Mouse (Mus musculus): ENCODE data around the gene Supt5. TPM values are rescaled to one million over a fixed set of nuclear protein-coding genes. Genes with fewer than 3 reads are reported as not detected.
A peak's percentile ranks its signal among the peaks of the same experiment; 100 is the strongest.

Supt5 gene
- polyA plus RNA-seq, 1 experiment from 2014 or later: 74.5 TPM

DNA sequence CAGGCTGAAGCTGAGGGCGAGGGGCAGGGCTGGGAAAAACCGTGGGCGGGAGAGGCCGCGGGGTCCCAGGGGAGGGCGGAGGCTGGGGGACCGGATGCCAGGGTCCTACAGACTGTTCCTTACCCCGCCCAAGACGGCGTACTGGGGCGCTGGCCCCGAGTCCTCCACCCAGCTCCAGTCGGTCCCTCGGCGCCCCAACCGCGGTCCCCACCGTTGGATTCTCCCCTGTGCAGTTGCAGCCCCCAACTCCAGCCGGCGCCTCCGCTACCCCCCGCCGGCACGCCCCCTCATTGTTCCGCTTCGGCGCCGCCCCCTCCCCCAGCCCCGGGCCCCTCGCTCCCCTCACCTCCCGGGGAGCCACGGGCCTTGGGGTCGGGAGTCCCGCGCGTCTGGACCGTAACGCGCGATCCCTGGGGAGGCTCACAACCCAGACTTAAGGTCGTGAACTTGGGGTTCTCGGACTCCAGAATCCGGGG lies 33.0 kb upstream of the Supt5 start:
- no peaks in the 10 kb centered on the region for H3K9me3 ChIP-seq (ENCODE audit: control insufficient read depth, low read length)
- under 1% methylated on average over 38 of the region's 43 CpGs for WGBS
- peak overlapping the region; percentile 80 for H3K4me3 ChIP-seq (ENCODE audit: low read depth, low read length)
- no peak; the same call in 1 of the 2 replicates for ATAC-seq (replicated peaks; ENCODE audit: low FRiP score, low TSS enrichment, low read depth)
- DNase-seq (ENCODE audit: low spot score): peak; percentile 76
- H3K27ac ChIP-seq (ENCODE audit: low read depth): peak overlapping the region; percentile 92
- H3K36me3 ChIP-seq (ENCODE audit: control insufficient read depth, insufficient read depth, low read length): peaks cover 38% of the 10 kb centered on the region
- peaks cover 28% of the 10 kb centered on the region for H3K4me1 ChIP-seq (replicated peaks; ENCODE audit: control insufficient read depth, insufficient read depth, low read length)
- peak overlapping the region; percentile 87 for H3K4me2 ChIP-seq (ENCODE audit: low read length)
- no peaks in the 10 kb centered on the region for H3K27me3 ChIP-seq (replicated peaks; ENCODE audit: control insufficient read depth, insufficient read depth, low read length)
- H3K9ac ChIP-seq (ENCODE audit: low read length): peak overlapping the region; percentile 88

DNA sequence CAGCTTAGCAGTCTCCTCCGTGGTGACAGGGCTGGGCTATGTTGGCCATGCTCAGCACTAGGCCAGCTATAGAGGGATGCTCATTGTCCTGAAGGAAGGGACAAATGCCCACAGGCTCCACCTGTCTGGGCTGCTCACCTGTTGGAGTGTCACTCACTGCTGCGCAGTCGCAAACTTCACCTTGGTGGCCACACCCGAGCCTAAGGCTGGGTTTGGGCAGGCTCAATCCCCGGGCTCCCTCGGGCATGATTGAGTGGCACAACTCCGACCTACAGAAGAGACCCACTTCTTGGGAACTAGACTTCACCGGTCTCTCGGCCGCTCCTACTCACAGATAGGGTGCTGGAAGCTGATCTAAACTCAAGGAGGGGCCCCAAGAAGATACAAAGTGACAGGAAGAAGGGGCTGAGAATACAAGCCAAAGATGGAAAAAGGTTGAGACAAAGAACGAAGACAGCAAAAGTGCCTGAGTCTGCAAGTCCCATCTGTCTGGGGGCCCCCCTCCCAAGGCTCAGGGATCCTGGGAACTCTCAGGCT lies 32.5 kb upstream of the Supt5 start:
- Histone ChIP-seq H3K4me3 (ENCODE audit: low read depth, low read length) (peak overlapping the region; percentile 80), H3K9me3 (ENCODE audit: control insufficient read depth, low read length) (no peaks in the 10 kb centered on the region), H3K27me3 (replicated peaks; ENCODE audit: control insufficient read depth, insufficient read depth, low read length) (no peaks in the 10 kb centered on the region), H3K27ac (ENCODE audit: low read depth) (peak overlapping the region; percentile 92), H3K9ac (ENCODE audit: low read length) (peak overlapping the region; percentile 88), H3K4me1 (replicated peaks; ENCODE audit: control insufficient read depth, insufficient read depth, low read length) (peaks cover 23% of the 10 kb centered on the region), H3K36me3 (ENCODE audit: control insufficient read depth, insufficient read depth, low read length) (peaks cover 43% of the 10 kb centered on the region), H3K4me2 (ENCODE audit: low read length) (peak overlapping the region; percentile 87)
- ATAC-seq (replicated peaks; ENCODE audit: low FRiP score, low TSS enrichment, low read depth): no peak
- WGBS: 6% methylated on average over 11 of the region's 11 CpGs
- DNase-seq (ENCODE audit: low spot score): no peak

DNA sequence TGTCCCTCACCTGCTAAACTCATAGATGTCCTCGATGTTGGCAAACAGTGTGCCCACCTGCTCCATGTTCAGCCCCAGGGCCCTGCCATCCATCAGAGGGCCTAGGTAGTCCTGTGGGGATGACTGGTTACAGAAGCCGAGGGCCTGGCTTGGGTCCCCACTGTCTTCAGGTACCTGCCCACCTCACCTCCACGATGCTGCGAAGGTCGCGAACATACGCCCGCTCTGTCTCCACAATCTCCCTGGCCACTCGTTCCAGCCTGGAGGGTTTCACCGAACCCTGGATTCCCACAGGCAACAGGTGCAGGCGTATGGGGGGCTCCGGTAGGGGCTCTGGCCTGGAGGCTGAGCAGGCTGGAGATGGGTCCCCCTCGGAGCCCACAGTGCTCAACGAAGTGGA lies 31.5 kb upstream of the Supt5 start:
- H3K36me3 ChIP-seq (ENCODE audit: control insufficient read depth, insufficient read depth, low read length): peaks cover 53% of the 10 kb centered on the region

DNA sequence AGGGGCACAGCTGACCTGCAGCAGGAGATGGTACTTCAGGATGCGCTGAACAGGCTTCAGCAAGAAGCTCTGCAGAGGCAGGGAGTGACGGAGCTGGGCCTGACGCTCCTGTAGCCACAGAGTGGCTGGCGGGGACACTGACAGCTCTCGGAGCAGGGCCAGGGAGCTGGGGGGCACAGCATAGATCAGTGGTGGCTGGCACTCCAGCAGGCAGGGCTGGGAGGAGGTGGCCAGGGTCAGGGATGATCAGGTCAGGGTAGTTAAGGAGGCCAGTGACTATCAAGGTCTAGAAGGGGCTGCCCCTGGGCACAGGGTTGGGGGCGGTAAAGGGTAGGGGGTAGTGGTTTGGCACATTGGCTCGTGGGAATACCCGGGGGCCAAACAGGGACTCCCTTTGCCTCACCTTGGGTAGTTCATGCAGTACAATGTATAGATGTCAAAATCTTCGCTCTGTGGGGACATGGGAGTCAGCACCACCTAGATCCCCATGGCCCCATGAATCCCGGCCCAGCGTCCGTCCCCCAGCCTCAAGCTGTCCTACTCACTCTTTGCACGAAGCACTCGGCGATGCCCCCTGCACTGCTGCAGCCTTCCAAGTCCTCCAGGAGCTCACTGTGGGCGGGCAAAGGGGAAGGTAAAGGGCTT lies 29.9 kb upstream of the Supt5 start:
- H3K4me2 ChIP-seq (ENCODE audit: low read length): no peak overlapping the region
- peaks cover 17% of the 10 kb centered on the region for H3K4me1 ChIP-seq (replicated peaks; ENCODE audit: control insufficient read depth, insufficient read depth, low read length)
- H3K27me3 ChIP-seq (replicated peaks; ENCODE audit: control insufficient read depth, insufficient read depth, low read length): no peaks in the 10 kb centered on the region
- peaks cover 69% of the 10 kb centered on the region for H3K36me3 ChIP-seq (ENCODE audit: control insufficient read depth, insufficient read depth, low read length)
- WGBS: 89% methylated on average over 16 of the region's 16 CpGs
- no peak for DNase-seq (ENCODE audit: low spot score)
- no peak overlapping the region for H3K27ac ChIP-seq (ENCODE audit: low read depth)
- no peak for ATAC-seq (replicated peaks; ENCODE audit: low FRiP score, low TSS enrichment, low read depth)
- H3K9ac ChIP-seq (ENCODE audit: low read length): no peak overlapping the region
- no peaks in the 10 kb centered on the region for H3K9me3 ChIP-seq (ENCODE audit: control insufficient read depth, low read length)
- no peak overlapping the region for H3K4me3 ChIP-seq (ENCODE audit: low read depth, low read length)

More for the DNA sequence above, 31.5 kb upstream of the Supt5 start:
- Histone ChIP-seq H3K27ac (ENCODE audit: low read depth) (no peak overlapping the region), H3K27me3 (replicated peaks; ENCODE audit: control insufficient read depth, insufficient read depth, low read length) (no peaks in the 10 kb centered on the region), H3K4me1 (replicated peaks; ENCODE audit: control insufficient read depth, insufficient read depth, low read length) (peaks cover 20% of the 10 kb centered on the region), H3K4me2 (ENCODE audit: low read length) (peak overlapping the region; percentile 87), H3K9me3 (ENCODE audit: control insufficient read depth, low read length) (no peaks in the 10 kb centered on the region), H3K9ac (ENCODE audit: low read length) (peak overlapping the region; percentile 88; the same call in 1 of the 2 replicates), H3K4me3 (ENCODE audit: low read depth, low read length) (peak overlapping the region; percentile 80)
- WGBS: 88% methylated on average over 14 of the region's 14 CpGs
- no peak for DNase-seq (ENCODE audit: low spot score)
- no peak for ATAC-seq (replicated peaks; ENCODE audit: low FRiP score, low TSS enrichment, low read depth)

DNA sequence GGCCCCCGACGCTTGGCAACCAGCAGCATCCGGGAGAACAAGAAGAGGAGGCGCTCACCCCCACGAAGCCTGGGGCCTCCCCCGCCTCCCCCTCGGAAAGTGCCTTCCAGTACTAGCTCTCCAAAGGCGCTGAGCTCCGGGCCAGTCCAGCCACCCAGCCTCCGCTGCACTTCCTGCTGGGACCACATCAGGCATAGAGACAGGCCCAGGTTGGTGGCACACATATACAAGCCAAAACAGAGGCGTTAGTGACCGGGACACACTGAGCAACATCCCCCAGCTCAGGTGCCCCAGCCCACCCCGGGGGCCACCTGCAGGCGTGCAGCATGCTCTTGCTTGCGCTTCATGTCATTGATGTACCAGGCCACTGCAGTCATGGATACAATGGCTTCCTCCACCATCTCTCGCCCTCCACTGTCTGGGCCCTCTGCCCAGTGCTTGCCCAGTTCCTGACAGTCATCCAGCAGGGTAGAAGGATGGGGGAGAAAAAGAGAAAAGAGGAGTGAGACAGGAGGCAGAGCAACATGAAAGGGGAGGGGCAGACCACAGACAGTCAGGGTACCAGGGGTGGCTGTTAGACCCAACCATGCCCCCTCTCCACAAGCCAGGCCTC lies 29.2 kb upstream of the Supt5 start:
- ATAC-seq (replicated peaks; ENCODE audit: low FRiP score, low TSS enrichment, low read depth) (no peak), DNase-seq (ENCODE audit: low spot score) (no peak)
- H3K9ac ChIP-seq (ENCODE audit: low read length): no peak overlapping the region
- H3K27ac ChIP-seq (ENCODE audit: low read depth): no peak overlapping the region
- peaks cover 17% of the 10 kb centered on the region for H3K4me1 ChIP-seq (replicated peaks; ENCODE audit: control insufficient read depth, insufficient read depth, low read length)
- H3K9me3 ChIP-seq (ENCODE audit: control insufficient read depth, low read length): no peaks in the 10 kb centered on the region
- peaks cover 76% of the 10 kb centered on the region for H3K36me3 ChIP-seq (ENCODE audit: control insufficient read depth, insufficient read depth, low read length)
- H3K4me3 ChIP-seq (ENCODE audit: low read depth, low read length): no peak overlapping the region
- no peak overlapping the region for H3K4me2 ChIP-seq (ENCODE audit: low read length)
- WGBS: 94% methylated on average over 16 of the region's 16 CpGs
- H3K27me3 ChIP-seq (replicated peaks; ENCODE audit: control insufficient read depth, insufficient read depth, low read length): no peaks in the 10 kb centered on the region

DNA sequence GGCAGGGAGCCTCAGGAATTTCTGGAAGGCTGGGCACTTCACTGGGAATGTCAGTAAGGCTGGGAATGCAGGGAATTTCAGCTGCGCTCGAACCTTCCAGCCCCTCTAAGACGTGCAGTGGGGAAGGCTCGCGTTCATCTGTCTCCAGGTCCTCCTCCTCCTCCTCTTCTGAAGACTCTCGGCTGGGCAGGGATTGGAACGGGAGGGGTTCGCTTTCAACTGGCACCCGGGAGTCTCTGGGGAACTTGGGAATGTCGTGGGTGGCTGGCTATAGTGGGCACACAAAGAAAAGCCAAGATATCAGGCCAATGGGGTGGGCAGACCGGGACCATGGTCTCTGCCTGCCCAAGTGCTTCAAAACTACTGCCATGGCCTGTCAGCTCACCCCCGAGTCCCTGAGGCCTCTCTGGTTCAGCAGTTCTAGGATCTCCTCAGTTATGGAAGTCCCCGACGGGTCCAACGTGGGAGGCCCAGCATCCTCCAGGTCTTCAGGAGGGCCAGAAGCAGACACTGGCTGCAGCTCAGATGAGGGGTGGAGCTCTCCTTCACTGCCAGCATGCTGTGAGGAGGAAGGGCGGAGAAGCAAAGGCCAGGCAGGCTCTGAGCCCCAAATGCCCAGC lies 24.0 kb upstream of the Supt5 start:
- no peak for DNase-seq (ENCODE audit: low spot score)
- WGBS: 82% methylated on average over 16 of the region's 16 CpGs
- Histone ChIP-seq H3K4me2 (ENCODE audit: low read length) (no peak overlapping the region), H3K4me1 (replicated peaks; ENCODE audit: control insufficient read depth, insufficient read depth, low read length) (peaks cover 12% of the 10 kb centered on the region), H3K9ac (ENCODE audit: low read length) (no peak overlapping the region), H3K36me3 (ENCODE audit: control insufficient read depth, insufficient read depth, low read length) (peaks cover 90% of the 10 kb centered on the region), H3K27ac (ENCODE audit: low read depth) (no peak overlapping the region), H3K27me3 (replicated peaks; ENCODE audit: control insufficient read depth, insufficient read depth, low read length) (no peaks in the 10 kb centered on the region), H3K4me3 (ENCODE audit: low read depth, low read length) (no peak overlapping the region), H3K9me3 (ENCODE audit: control insufficient read depth, low read length) (no peaks in the 10 kb centered on the region)
- no peak for ATAC-seq (replicated peaks; ENCODE audit: low FRiP score, low TSS enrichment, low read depth)

DNA sequence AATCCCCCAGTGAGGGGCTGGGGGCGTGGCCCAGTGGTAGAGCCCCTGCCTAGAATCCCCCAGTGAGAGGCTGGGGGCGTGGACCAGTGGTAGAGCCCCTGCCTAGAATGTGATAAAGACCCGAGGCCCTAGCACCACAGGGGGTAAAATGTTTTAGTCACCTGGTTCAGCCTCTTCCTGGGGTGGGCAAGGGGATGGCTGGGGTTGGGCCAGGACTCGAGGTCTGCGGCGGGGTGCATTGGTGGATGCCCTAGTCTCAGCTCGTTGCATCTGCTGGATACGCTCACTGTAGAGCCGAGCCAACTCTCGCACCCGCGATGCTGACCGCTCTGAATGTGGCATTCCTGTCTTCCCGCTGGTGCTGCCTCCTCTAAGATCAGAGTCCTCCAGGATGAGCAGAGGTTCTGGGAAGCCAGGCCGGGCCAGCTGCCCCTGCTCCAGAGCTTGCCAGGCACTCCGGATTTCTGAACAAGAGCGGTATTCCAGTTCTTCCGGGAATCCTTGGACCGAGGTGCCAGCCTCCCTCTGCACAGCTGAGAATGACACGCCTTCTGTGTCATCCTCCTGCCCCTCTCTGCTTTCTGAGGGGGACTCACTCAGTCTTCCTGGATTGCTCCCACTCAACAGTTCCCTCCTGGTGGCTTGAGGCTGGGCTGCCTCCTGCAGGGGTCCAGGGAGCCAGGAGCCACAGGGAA lies 23.2 kb upstream of the Supt5 start:
- 95% methylated on average over 19 of the region's 20 CpGs for WGBS
- Histone ChIP-seq H3K4me2 (ENCODE audit: low read length) (no peak overlapping the region), H3K4me3 (ENCODE audit: low read depth, low read length) (no peak overlapping the region), H3K27me3 (replicated peaks; ENCODE audit: control insufficient read depth, insufficient read depth, low read length) (no peaks in the 10 kb centered on the region), H3K9ac (ENCODE audit: low read length) (no peak overlapping the region), H3K4me1 (replicated peaks; ENCODE audit: control insufficient read depth, insufficient read depth, low read length) (peaks cover 15% of the 10 kb centered on the region), H3K27ac (ENCODE audit: low read depth) (no peak overlapping the region), H3K9me3 (ENCODE audit: control insufficient read depth, low read length) (no peaks in the 10 kb centered on the region), H3K36me3 (ENCODE audit: control insufficient read depth, insufficient read depth, low read length) (peaks cover 82% of the 10 kb centered on the region)
- ATAC-seq (replicated peaks; ENCODE audit: low FRiP score, low TSS enrichment, low read depth) (no peak), DNase-seq (ENCODE audit: low spot score) (no peak)

DNA sequence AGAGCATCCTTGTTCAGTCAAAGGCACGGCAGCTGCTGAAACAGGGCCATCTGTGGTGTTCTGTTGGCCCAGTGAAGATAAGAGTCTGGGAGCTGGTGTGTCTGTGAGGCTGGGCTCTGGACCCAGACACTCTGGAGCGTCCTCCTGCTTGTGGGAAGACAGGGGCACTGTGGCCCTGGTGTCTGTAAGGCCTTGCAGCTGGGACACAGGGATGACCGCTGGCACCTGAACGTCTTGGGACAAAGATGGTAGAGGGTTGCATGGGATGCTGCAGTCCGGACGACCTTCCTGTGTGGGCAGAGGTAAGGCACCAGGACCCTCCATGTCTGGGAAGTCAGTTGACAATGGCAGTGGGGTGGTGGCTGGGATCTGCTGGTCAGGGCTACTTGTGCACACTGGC lies 21.7 kb upstream of the Supt5 start:
- 92% methylated on average over 6 of the region's 6 CpGs for WGBS
- Histone ChIP-seq H3K4me1 (replicated peaks; ENCODE audit: control insufficient read depth, insufficient read depth, low read length) (peaks cover 17% of the 10 kb centered on the region), H3K27me3 (replicated peaks; ENCODE audit: control insufficient read depth, insufficient read depth, low read length) (no peaks in the 10 kb centered on the region), H3K9ac (ENCODE audit: low read length) (no peak overlapping the region), H3K36me3 (ENCODE audit: control insufficient read depth, insufficient read depth, low read length) (peaks cover 67% of the 10 kb centered on the region), H3K9me3 (ENCODE audit: control insufficient read depth, low read length) (no peaks in the 10 kb centered on the region), H3K4me2 (ENCODE audit: low read length) (no peak overlapping the region), H3K4me3 (ENCODE audit: low read depth, low read length) (no peak overlapping the region), H3K27ac (ENCODE audit: low read depth) (no peak overlapping the region)
- DNase-seq (ENCODE audit: low spot score) (no peak), ATAC-seq (replicated peaks; ENCODE audit: low FRiP score, low TSS enrichment, low read depth) (no peak)
